Mouse (Mus musculus) midbrain, postnatal 0 days (tissue): ENCODE measurements at regions not wholly inside any gene's neighbourhood (a gene's known extent, or its start where the extent isn't known, plus 50 kb on each side); places are given as distances from the start of the nearest gene placed in this dataset.

ENCODE experiments used
- ATAC-seq: fragments of 200-750 bp; cut with Nextera tagmentation; 2 replicates; pipeline ENCODE4 v1.8.0; 2017; ENCODE audit warnings: moderate number of reproducible peaks, mild to moderate bottlenecking, moderate TSS enrichment, moderate library complexity; ENCODE audit not compliant: low FRiP score
- DNase-seq: peaks from one replicate; pipeline ENCODE4 v3.0.0-alpha.2; 2015; ENCODE audit warnings: low spot score
- H3K27ac ChIP-seq: fragments of 300-500 bp; sonication (generic); 2 replicates; pipeline ENCODE4 v1.5.1; 2014; ENCODE audit warnings: low read depth, mild to moderate bottlenecking, low read length, mixed read lengths
- H3K27me3 ChIP-seq: fragments of 300-500 bp; sonication (generic); 2 replicates; pipeline ENCODE4 v1.6.1; 2014; ENCODE audit warnings: low read length, control low read depth, mixed read lengths; ENCODE audit not compliant: insufficient read depth
- H3K36me3 ChIP-seq: fragments of 300-500 bp; sonication (generic); 2 replicates; pipeline ENCODE4 v1.6.1; 2014; ENCODE audit warnings: low read length, control low read depth, mixed read lengths; ENCODE audit not compliant: insufficient read depth
- H3K4me1 ChIP-seq: fragments of 300-500 bp; sonication (generic); 2 replicates; pipeline ENCODE4 v1.6.1; 2014; ENCODE audit warnings: mild to moderate bottlenecking, control low read depth, antibody characterized with exemption, low read length, mixed read lengths; ENCODE audit not compliant: insufficient read depth
- H3K4me2 ChIP-seq: fragments of 300-500 bp; sonication (generic); 2 replicates; pipeline ENCODE4 v1.6.1; 2014; ENCODE audit warnings: low read depth, mild to moderate bottlenecking, low read length, mixed read lengths; ENCODE audit not compliant: poor library complexity, severe bottlenecking
- H3K4me3 ChIP-seq: fragments of 300-500 bp; sonication (generic); 2 replicates; pipeline ENCODE4 v1.5.1; 2014; ENCODE audit warnings: low read depth, mild to moderate bottlenecking, low read length, moderate library complexity
- H3K9ac ChIP-seq: fragments of 300-500 bp; sonication (generic); replicated peaks from 2 replicates; pipeline ENCODE4 v1.6.1; 2014; ENCODE audit warnings: mild to moderate bottlenecking, low read length, moderate library complexity, mixed read lengths; ENCODE audit not compliant: poor library complexity, severe bottlenecking
- H3K9me3 ChIP-seq: fragments of 300-500 bp; sonication (generic); 2 replicates; pipeline ENCODE4 v1.6.1; 2016; ENCODE audit warnings: low read length, control low read depth
- CTCF ChIP-seq: IDR thresholded peaks from 2 replicates; pipeline ENCODE4 v1.5.1; 2016; ENCODE audit warnings: antibody characterized with exemption, mild to moderate bottlenecking
- WGBS: fragments of 180-500 bp; shearing (Covaris S2); extraction: QIAGEN DNeasy Blood & Tissue Kit; methylation state at CpG from one replicate; pipeline ENCODE4 v1.1.7; 2014; 5-methylcytosine and 5-hydroxymethylcytosine counted together

GRCm38 (mm10) chr13:43895990-43896389, 111.4 kb downstream of the Cd83 start:
- Histone ChIP-seq H3K27me3 (no peaks in the 10 kb centered on the region), H3K4me1 (no peaks in the 10 kb centered on the region), H3K4me3 (no peak overlapping the region), H3K36me3 (no peaks in the 10 kb centered on the region), H3K9ac (no peak overlapping the region), H3K4me2 (no peak overlapping the region), H3K9me3 (no peaks in the 10 kb centered on the region), H3K27ac (no peak overlapping the region)
- peak; percentile 33 for DNase-seq
- WGBS, result 41% methylated on average over 11 of the region's 11 CpGs
- TF ChIP-seq CTCF, result no peak
- no peak for ATAC-seq

GRCm38 (mm10) chr13:43897046-43897445, 112.5 kb downstream of the Cd83 start:
- H3K4me3 ChIP-seq, result no peak overlapping the region
- H3K9me3 ChIP-seq, result no peaks in the 10 kb centered on the region
- no peaks in the 10 kb centered on the region for H3K27me3 ChIP-seq
- 93% methylated on average over 8 of the region's 8 CpGs for whole genome bisulfite sequencing
- TF ChIP-seq CTCF, result no peak
- no peak overlapping the region for H3K27ac ChIP-seq
- no peaks in the 10 kb centered on the region for H3K4me1 ChIP-seq
- H3K9ac ChIP-seq, result no peak overlapping the region
- ATAC-seq (no peak), DNase-seq (no peak)
- no peaks in the 10 kb centered on the region for H3K36me3 ChIP-seq
- no peak overlapping the region for H3K4me2 ChIP-seq

- 87% methylated on average over 12 of the region's 12 CpGs for WGBS
- ATAC-seq, result no peak
Observed at GRCm38 (mm10) chr13:43898555-43899258, 114.1 kb downstream of the Cd83 start.

GRCm38 (mm10) chr13:43900115-43900514, 115.5 kb downstream of the Cd83 start:
- Histone ChIP-seq H3K4me3 (no peak overlapping the region), H3K9me3 (no peaks in the 10 kb centered on the region), H3K36me3 (no peaks in the 10 kb centered on the region), H3K9ac (no peak overlapping the region), H3K27ac (no peak overlapping the region), H3K4me1 (no peaks in the 10 kb centered on the region), H3K4me2 (no peak overlapping the region), H3K27me3 (no peaks in the 10 kb centered on the region)
- ATAC-seq (no peak), DNase-seq (peak; percentile 30)
- WGBS, result 80% methylated on average over 2 of the region's 2 CpGs
- TF ChIP-seq CTCF, result no peak

More at GRCm38 (mm10) chr13:43898555-43899258, 114.1 kb downstream of the Cd83 start:
- no peak for TF ChIP-seq CTCF
- DNase-seq, result no peak
- no peaks in the 10 kb centered on the region for H3K4me1 ChIP-seq
- H3K4me2 ChIP-seq, result no peak overlapping the region
- H3K27me3 ChIP-seq, result no peaks in the 10 kb centered on the region
- H3K36me3 ChIP-seq, result no peaks in the 10 kb centered on the region
- H3K9ac ChIP-seq, result no peak overlapping the region
- no peak overlapping the region for H3K27ac ChIP-seq
- no peaks in the 10 kb centered on the region for H3K9me3 ChIP-seq
- no peak overlapping the region for H3K4me3 ChIP-seq

GRCm38 (mm10) chr13:43900758-43901157, 116.2 kb downstream of the Cd83 start:
- 62% methylated on average over 7 of the region's 7 CpGs for WGBS
- Histone ChIP-seq H3K36me3 (no peaks in the 10 kb centered on the region), H3K4me3 (no peak overlapping the region), H3K9ac (no peak overlapping the region), H3K27ac (no peak overlapping the region), H3K4me2 (no peak overlapping the region), H3K9me3 (no peaks in the 10 kb centered on the region), H3K4me1 (no peaks in the 10 kb centered on the region), H3K27me3 (no peaks in the 10 kb centered on the region)
- TF ChIP-seq CTCF, result no peak
- ATAC-seq, result no peak
- peak; percentile 34 for DNase-seq

- no peak overlapping the region for H3K27ac ChIP-seq
- no peak for TF ChIP-seq CTCF
- H3K9ac ChIP-seq, result no peak overlapping the region
- no peaks in the 10 kb centered on the region for H3K4me1 ChIP-seq
- no peaks in the 10 kb centered on the region for H3K27me3 ChIP-seq
- H3K4me3 ChIP-seq, result no peak overlapping the region
- no peaks in the 10 kb centered on the region for H3K9me3 ChIP-seq
- no peak for ATAC-seq
- no peaks in the 10 kb centered on the region for H3K36me3 ChIP-seq
- H3K4me2 ChIP-seq, result no peak overlapping the region
- DNase-seq, result peak; percentile 68
Observed at GRCm38 (mm10) chr13:43903391-43903790, 118.8 kb downstream of the Cd83 start.
